Mouse (Mus musculus) urinary bladder, postnatal 4 days (tissue): Measurements from ENCODE around the gene Rdh19.
"Not testable (repeated sequence)": the region's sequence is repeated elsewhere in the genome, so short reads cannot be mapped to it uniquely, and the experiment has no call there.

Experiments used
- DNase-seq, 2 experiments: peaks; one replicate each; pipeline ENCODE4 v3.0.0; 2021 to 2022; ENCODE audit warnings: low spot score in 2 of 2

Rdh19 gene

GRCm38 (mm10) chr10:127849628-127850027, at the start of gene Rdh19:
TSS of gene Rdh19 (plus strand) at chr10:127849928.
- no peak for DNase-seq

GRCm38 (mm10) chr10:127800891-127801290, 48.8 kb upstream of the Rdh19 start, which contains the start of gene Rdh16:
TSS of gene Rdh16 (plus strand) at chr10:127801152.
- DNase-seq = no peak

GRCm38 (mm10) chr10:127801612-127802011, 48.1 kb upstream of the Rdh19 start:
- no peak for DNase-seq

- no peak for DNase-seq
These were observed 47.5 kb upstream of the Rdh19 start for GRCm38 (mm10) chr10:127802236-127802635.

GRCm38 (mm10) chr10:127804416-127804815, 45.3 kb upstream of the Rdh19 start:
- DNase-seq = no peak

- no peak for DNase-seq
These were observed 33.8 kb upstream of the Rdh19 start for GRCm38 (mm10) chr10:127815888-127816287.

- not testable (repeated sequence) for DNase-seq
These were observed 32.3 kb upstream of the Rdh19 start for GRCm38 (mm10) chr10:127817268-127817910.

- DNase-seq = not testable (repeated sequence)
These were observed 27.9 kb upstream of the Rdh19 start for GRCm38 (mm10) chr10:127821806-127822205.

GRCm38 (mm10) chr10:127825386-127825785, 24.3 kb upstream of the Rdh19 start:
- no peak for DNase-seq

GRCm38 (mm10) chr10:127829121-127829520, 20.6 kb upstream of the Rdh19 start:
- no peak for DNase-seq

- DNase-seq = not testable (repeated sequence)
These were observed 15.5 kb upstream of the Rdh19 start for GRCm38 (mm10) chr10:127834186-127834585.

- DNase-seq = no peak
These were observed 14.4 kb upstream of the Rdh19 start for GRCm38 (mm10) chr10:127835292-127835691.

- DNase-seq = not testable (repeated sequence)
These were observed 11.9 kb upstream of the Rdh19 start for GRCm38 (mm10) chr10:127837793-127838192.

- no peak for DNase-seq
These were observed 11.2 kb upstream of the Rdh19 start for GRCm38 (mm10) chr10:127838539-127838938.

GRCm38 (mm10) chr10:127840776-127841175, 9.0 kb upstream of the Rdh19 start:
- no peak for DNase-seq

- DNase-seq = not testable (repeated sequence)
These were observed 3.8 kb upstream of the Rdh19 start for GRCm38 (mm10) chr10:127845945-127846344.

GRCm38 (mm10) chr10:127848089-127848488, 1.6 kb upstream of the Rdh19 start:
- DNase-seq = no peak

GRCm38 (mm10) chr10:127856376-127856775, 6.6 kb downstream of the Rdh19 start:
- no peak for DNase-seq

- no peak for DNase-seq
These were observed 15.2 kb downstream of the Rdh19 start for GRCm38 (mm10) chr10:127864931-127865330.

GRCm38 (mm10) chr10:127866232-127866631, 16.5 kb downstream of the Rdh19 start, which contains the start of gene Rdh16f2:
TSS of gene Rdh16f2 (plus strand) at chr10:127866474.
- DNase-seq = no peak

- DNase-seq = no peak
These were observed 22.8 kb downstream of the Rdh19 start for GRCm38 (mm10) chr10:127872484-127872883.

GRCm38 (mm10) chr10:127877681-127878080, 28.0 kb downstream of the Rdh19 start:
- DNase-seq = peak in 1 of 2 experiments; percentile 43

GRCm38 (mm10) chr10:127878262-127879057, 28.7 kb downstream of the Rdh19 start:
- no peak for DNase-seq
